In the genomic region with DNA sequence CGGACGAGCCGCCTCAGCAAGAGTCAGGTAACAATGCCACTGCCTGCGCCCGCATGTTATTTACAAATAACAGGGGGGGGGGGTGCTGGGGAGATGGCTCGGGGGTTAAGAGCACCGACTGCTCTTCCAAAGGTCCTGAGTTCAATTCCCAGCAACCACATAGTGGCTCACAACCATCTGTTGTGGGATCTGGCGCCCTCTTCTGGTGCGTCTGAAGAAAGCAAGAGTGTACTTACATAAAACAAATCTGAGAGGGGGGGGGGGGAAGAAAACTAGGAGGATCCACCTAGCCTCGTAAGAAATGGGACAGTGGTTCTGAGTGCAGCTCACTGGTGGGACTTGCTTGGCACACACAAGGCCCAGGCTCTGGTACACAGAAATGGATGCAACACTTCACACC, we compare ENCODE assay signal across 25 mouse cellular contexts. TPM values are rescaled to one million over a fixed set of nuclear protein-coding genes. Genes with fewer than 3 reads are reported as not detected.
DNase-seq lines count a peak whose midpoint lies in the region; ATAC-seq and TF ChIP-seq lines count a peak whose summit lies in the region.
"Had no signal": no experiment of that assay in that cellular context is flagged by ENCODE, and none has a peak within 500 bp of the region (broad histone marks: within the 10 kb centered on the region; RNA-seq: fewer than 3 reads in every experiment).

No protein-coding gene starts in this region.

- ATAC-seq in lung, embryonic 14.5 days (ENCODE audit: insufficient read depth) = no peak
- no peak for ATAC-seq in megakaryocyte progenitor cell, adult 5-6 weeks (replicated peaks; ENCODE audit: poor library complexity)
- ATAC-seq: hindbrain, postnatal 0 days had no signal

- H3K36me3 ChIP-seq in lung, embryonic 14.5 days (ENCODE audit: insufficient read depth) = no peaks in the 10 kb centered on the region
- H3K36me3 ChIP-seq in ES-Bruce4 (ENCODE audit: control insufficient read depth, insufficient read depth, low read length, poor library complexity, severe bottlenecking) = no peaks in the 10 kb centered on the region
- no peaks in the 10 kb centered on the region for H3K36me3 ChIP-seq in splenic B cell, adult 2 months (ENCODE audit: control insufficient read depth, insufficient read depth, low read length, poor library complexity, severe bottlenecking)
- H3K36me3 ChIP-seq: heart, embryonic 10.5 days; liver, embryonic 13.5 days; stomach, embryonic 15.5 days had no signal

- H3K9me3 ChIP-seq in lung, embryonic 14.5 days (ENCODE audit: low read depth, low read length) = no peaks in the 10 kb centered on the region
- H3K9me3 ChIP-seq in ES-Bruce4 (replicated peaks; ENCODE audit: control insufficient read depth, insufficient read depth, low read length, poor library complexity, severe bottlenecking) = no peaks in the 10 kb centered on the region
- H3K9me3 ChIP-seq: heart, embryonic 10.5 days; liver, embryonic 13.5 days; neural tube, embryonic 15.5 days; stomach, embryonic 15.5 days had no signal

- TF ChIP-seq EP300 in ES-Bruce4 (IDR thresholded peaks at IDR 0.05; ENCODE audit: insufficient read depth, low read depth, low read length) = no peak

- 90% methylated on average over 10 of the region's 10 CpGs for WGBS in lung, embryonic 14.5 days

- no peak for TF ChIP-seq POLR2A in ES-Bruce4 (IDR thresholded peaks at IDR 0.05; ENCODE audit: insufficient read depth, low read length)

- intact Hi-C loops in gastrocnemius, adult 2 months (cut with DNase I) = loop anchor here (2.0 kb wide), 1 partner anchor 28 kb away; no protein-coding TSS in a partner anchor
- intact Hi-C loops in gastrocnemius, postnatal 36 days (cut with DNase I) = no loop called here

- peak; percentile 36 for TF ChIP-seq CTCF in gastrocnemius, adult 2 months (IDR thresholded peaks at IDR 0.05)
- TF ChIP-seq CTCF in lung, embryonic 14.5 days (IDR thresholded peaks at IDR 0.05; ENCODE audit: low read depth) = 0 out of 2 replicates have a peak, but pooled peaks have one; percentile 8
- TF ChIP-seq CTCF in ES-Bruce4 (IDR thresholded peaks at IDR 0.05; ENCODE audit: low read depth, low read length) = peak; percentile 19

- H3K27me3 ChIP-seq in lung, embryonic 14.5 days (ENCODE audit: insufficient read depth, low read length) = no peaks in the 10 kb centered on the region
- H3K27me3 ChIP-seq in ES-Bruce4 (ENCODE audit: control insufficient read depth, insufficient read depth, low read length, poor library complexity, severe bottlenecking) = no peaks in the 10 kb centered on the region
- H3K27me3 ChIP-seq in splenic B cell, adult 2 months (ENCODE audit: control insufficient read depth, insufficient read depth, low read length, poor library complexity, severe bottlenecking) = no peaks in the 10 kb centered on the region
- H3K27me3 ChIP-seq: neural tube, embryonic 15.5 days; stomach, embryonic 15.5 days had no signal

- H3K4me3 ChIP-seq in gastrocnemius, adult 2 months = no peak overlapping the region
- H3K4me3 ChIP-seq in lung, embryonic 14.5 days (ENCODE audit: low read depth, low read length) = no peak overlapping the region
- H3K4me3 ChIP-seq in ES-Bruce4 (ENCODE audit: low read depth, low read length) = no peak overlapping the region
- H3K4me3 ChIP-seq: heart, embryonic 10.5 days; liver, embryonic 13.5 days; neural tube, embryonic 15.5 days; stomach, embryonic 15.5 days had no signal

- no peak for DNase-seq in gastrocnemius, adult 2 months
- DNase-seq in gastrocnemius, postnatal 36 days = no peak
- no peak for DNase-seq in lung, embryonic 14.5 days
- no peak for DNase-seq in lung, postnatal 25 days (ENCODE audit: low spot score)
- peak; percentile 41 for DNase-seq in splenic B cell, adult 2 months (ENCODE audit: low read depth, low spot score)
- DNase-seq in kidney, adult 18-20 months = no peak
- DNase-seq: adrenal gland, adult 2 months; cerebellum, adult 11-12 months; cerebellum, postnatal 10 days; heart, postnatal 4 days; kidney, adult 2 months; kidney, postnatal 10 days; liver, embryonic 13.5 days; lung, adult 2 months; right cerebral cortex, adult 18-20 months; right cerebral cortex, postnatal 4 days; thymus, adult 2 months had no signal

- H3K4me1 ChIP-seq in lung, embryonic 14.5 days (ENCODE audit: insufficient read depth) = no peaks in the 10 kb centered on the region
- H3K4me1 ChIP-seq in ES-Bruce4 (ENCODE audit: control insufficient read depth, insufficient read depth, low read length) = peaks cover 8% of the 10 kb centered on the region

- H3K4me2 ChIP-seq in lung, embryonic 14.5 days = no peak overlapping the region
- H3K4me2 ChIP-seq: liver, embryonic 13.5 days; midbrain, embryonic 11.5 days; neural tube, embryonic 15.5 days; stomach, embryonic 15.5 days had no signal

- H3K27ac ChIP-seq in gastrocnemius, adult 2 months = no peak overlapping the region
- no peak overlapping the region for H3K27ac ChIP-seq in lung, embryonic 14.5 days (ENCODE audit: low read depth)
- no peak overlapping the region for H3K27ac ChIP-seq in ES-Bruce4 (ENCODE audit: insufficient read depth, low read length)
- H3K27ac ChIP-seq: heart, embryonic 10.5 days; hindbrain, postnatal 0 days; liver, embryonic 13.5 days; macrophage; neural tube, embryonic 15.5 days; stomach, embryonic 15.5 days had no signal

- H3K9ac ChIP-seq in lung, embryonic 14.5 days = no peak overlapping the region
- no peak overlapping the region for H3K9ac ChIP-seq in ES-Bruce4 (ENCODE audit: low read depth, poor library complexity, severe bottlenecking)
- H3K9ac ChIP-seq: liver, embryonic 13.5 days; neural tube, embryonic 15.5 days; stomach, embryonic 15.5 days had no signal

RNA-seq across cellular contexts. Expression of gene Ccdc40, which starts 6.4 kb away (rescaled TPM):
- total RNA-seq in gastrocnemius, adult 2 months (2021) = not detected
- not detected for total RNA-seq in gastrocnemius, postnatal 36 days (2021)
- 1.7 and 1.9 TPM in 2 replicates for polyA plus RNA-seq in lung, embryonic 14.5 days (2014; fragmentation: Nextera tagmentation; extraction: Ambion mirVana)
- polyA plus RNA-seq in ES-Bruce4 (2011; ENCODE audit: insufficient read depth, insufficient read length, low read depth, missing spikeins) = 4.1 and 8.1 TPM in 2 replicates
- 4.4 and 4.9 TPM in 2 replicates for total RNA-seq in megakaryocyte progenitor cell, adult 5-6 weeks (2015)
- 11.2 and 14.3 TPM in 2 replicates for total RNA-seq in megakaryocyte progenitor cell, adult 5-6 weeks (2017)

RNA-seq across cellular contexts. Expression of gene Tbc1d16, which starts 6.5 kb away (rescaled TPM):
- total RNA-seq in gastrocnemius, adult 2 months (2021) = 10 to 100 TPM; 30.7 to 36.6 TPM
- 10 to 100 TPM; 19.2 to 23.2 TPM for total RNA-seq in gastrocnemius, postnatal 36 days (2021)
- polyA plus RNA-seq in lung, embryonic 14.5 days (2014; fragmentation: Nextera tagmentation; extraction: Ambion mirVana) = 17.1 and 17.5 TPM in 2 replicates
- polyA plus RNA-seq in ES-Bruce4 (2011; ENCODE audit: insufficient read depth, insufficient read length, low read depth, missing spikeins) = 15.8 and 15.9 TPM in 2 replicates
- total RNA-seq in megakaryocyte progenitor cell, adult 5-6 weeks (2015) = 1.9 and 2.1 TPM in 2 replicates
- total RNA-seq in megakaryocyte progenitor cell, adult 5-6 weeks (2017) = 2.1 and 3.0 TPM in 2 replicates

RNA-seq across cellular contexts. Expression of gene Gaa, which starts 32.9 kb away (rescaled TPM):
- 100 to 1,000 TPM; 148 to 177 TPM for total RNA-seq in gastrocnemius, adult 2 months (2021)
- 100 to 1,000 TPM; 122 to 134 TPM for total RNA-seq in gastrocnemius, postnatal 36 days (2021)
- polyA plus RNA-seq in lung, embryonic 14.5 days (2014; fragmentation: Nextera tagmentation; extraction: Ambion mirVana) = 56.0 and 58.8 TPM in 2 replicates
- 42.3 and 50.4 TPM in 2 replicates for polyA plus RNA-seq in ES-Bruce4 (2011; ENCODE audit: insufficient read depth, insufficient read length, low read depth, missing spikeins)
- 29.4 and 29.5 TPM in 2 replicates for total RNA-seq in megakaryocyte progenitor cell, adult 5-6 weeks (2015)
- 25.2 and 26.9 TPM in 2 replicates for total RNA-seq in megakaryocyte progenitor cell, adult 5-6 weeks (2017)

Comparison
In these comparisons a context has a peak if more than half of its experiments do, and no peak if none do; other contexts are left out.
1. RNA of gene Ccdc40, which starts 6.4 kb away (total RNA-seq): 4.4 to 14.3 TPM in megakaryocyte progenitor cell, adult 5-6 weeks; not detected in gastrocnemius, adult 2 months and not detected in gastrocnemius, postnatal 36 days; every median in the first group is over 4 times any median in the second.
2. RNA of gene Tbc1d16, which starts 6.5 kb away (total RNA-seq): 30.7 to 36.6 TPM in gastrocnemius, adult 2 months and 19.2 to 23.2 TPM in gastrocnemius, postnatal 36 days; 1.9 to 3.0 TPM in megakaryocyte progenitor cell, adult 5-6 weeks; every median in the first group is over 4 times any median in the second.
3. RNA of gene Gaa, which starts 32.9 kb away (total RNA-seq): 148 to 177 TPM in gastrocnemius, adult 2 months and 122 to 134 TPM in gastrocnemius, postnatal 36 days; 25.2 to 29.5 TPM in megakaryocyte progenitor cell, adult 5-6 weeks; every median in the first group is over 4 times any median in the second.
4. Peak in every context shown above with its lines, with median percentiles within 50 percentile points of each other: CTCF ChIP-seq.